Mouse (Mus musculus): ENCODE measurements at regions not wholly inside any gene's neighbourhood (a gene's known extent, or its start where the extent isn't known, plus 50 kb on each side); places are given as distances from the start of the nearest gene placed in this dataset.

GRCm38 (mm10) chr8:8292577-8293247, 368.3 kb downstream of the Efnb2 start:
- TF ChIP-seq CTCF (conservative IDR thresholded peaks at IDR 0.05; ENCODE audit: low read length) (no peak), POU5F1 (IDR thresholded peaks at IDR 0.05; ENCODE audit: borderline replicate concordance, low read length) (no peak), NANOG (IDR thresholded peaks at IDR 0.05; ENCODE audit: borderline replicate concordance, low read length) (no peak)

All from E14TG2a.4 (cell line).